In genomic region chr12:33201068-33201467, GRCm38 (mm10) we compare ENCODE assay signal across 18 mouse cellular contexts. TPM values are rescaled to one million over a fixed set of nuclear protein-coding genes. Genes with fewer than 3 reads are reported as not detected.
A peak's percentile ranks its signal among the peaks of the same experiment; 100 is the strongest.
DNase-seq lines count a peak whose midpoint lies in the region; ATAC-seq and TF ChIP-seq lines count a peak whose summit lies in the region.
"Had no signal": no experiment of that assay in that cellular context is flagged by ENCODE, and none has a peak within 500 bp of the region (broad histone marks: within the 10 kb centered on the region; RNA-seq: fewer than 3 reads in every experiment).

No protein-coding gene starts in this region.

- H3K36me3 ChIP-seq in heart, embryonic 12.5 days, result no peaks in the 10 kb centered on the region
- no peaks in the 10 kb centered on the region for H3K36me3 ChIP-seq in midbrain, embryonic 15.5 days (replicated peaks)
- no peaks in the 10 kb centered on the region for H3K36me3 ChIP-seq in midbrain, embryonic 16.5 days (ENCODE audit: control insufficient read depth, insufficient read depth, low read length)
- no peaks in the 10 kb centered on the region for H3K36me3 ChIP-seq in hindbrain, postnatal 0 days (ENCODE audit: insufficient read depth, low read length)
- H3K36me3 ChIP-seq: heart, embryonic 15.5 days had no signal

- H3K4me2 ChIP-seq in heart, embryonic 12.5 days, result no peak overlapping the region
- H3K4me2 ChIP-seq in midbrain, embryonic 15.5 days, result no peak overlapping the region
- H3K4me2 ChIP-seq in midbrain, embryonic 16.5 days (ENCODE audit: low read length), result no peak overlapping the region
- no peak overlapping the region for H3K4me2 ChIP-seq in hindbrain, postnatal 0 days (ENCODE audit: low read depth, low read length)
- H3K4me2 ChIP-seq: embryonic facial prominence, embryonic 13.5 days; heart, embryonic 15.5 days had no signal

- H3K4me1 ChIP-seq in heart, embryonic 12.5 days (replicated peaks), result peaks cover 25% of the 10 kb centered on the region
- H3K4me1 ChIP-seq in midbrain, embryonic 15.5 days, result peaks cover 6% of the 10 kb centered on the region; the same call in 1 of the 2 replicates
- H3K4me1 ChIP-seq in midbrain, embryonic 16.5 days (ENCODE audit: control insufficient read depth, insufficient read depth, low read length), result 0 out of 2 replicates have a peak, but pooled peaks cover 6% of the 10 kb centered on the region
- H3K4me1 ChIP-seq in hindbrain, postnatal 0 days (ENCODE audit: insufficient read depth, low read length), result peaks cover 3% of the 10 kb centered on the region; the same call in 1 of the 2 replicates

- 81% methylated on average over 6 of the region's 6 CpGs for WGBS in heart, embryonic 12.5 days
- 73% methylated on average over 6 of the region's 6 CpGs for WGBS in midbrain, embryonic 15.5 days
- 67% methylated on average over 6 of the region's 6 CpGs for WGBS in midbrain, embryonic 16.5 days
- WGBS in hindbrain, postnatal 0 days, result 79% methylated on average over 6 of the region's 6 CpGs

- no peak for DNase-seq in heart, postnatal 36 days
- DNase-seq in hindbrain, postnatal 0 days (ENCODE audit: low spot score), result no peak
- DNase-seq in heart, postnatal 25 days (ENCODE audit: low spot score), result no peak
- DNase-seq: adrenal gland, postnatal 10 days; gastrocnemius, postnatal 10 days; heart, adult 18-20 months; kidney, adult 9 months; kidney, postnatal 25 days; left cerebral cortex, postnatal 4 days; thymus, adult 2 months had no signal

- intact Hi-C loops in heart, postnatal 36 days (cut with DNase I), result no loop called here
- intact Hi-C loops in heart, postnatal 25 days (cut with DNase I), result no loop called here

- peaks cover 6% of the 10 kb centered on the region for H3K9me3 ChIP-seq in heart, embryonic 12.5 days (replicated peaks)
- H3K9me3 ChIP-seq in midbrain, embryonic 15.5 days, result no peaks in the 10 kb centered on the region
- no peaks in the 10 kb centered on the region for H3K9me3 ChIP-seq in midbrain, embryonic 16.5 days (replicated peaks; ENCODE audit: control insufficient read depth, low read length, poor library complexity, severe bottlenecking)
- H3K9me3 ChIP-seq in hindbrain, postnatal 0 days (ENCODE audit: low read length), result no peaks in the 10 kb centered on the region
- H3K9me3 ChIP-seq: embryonic facial prominence, embryonic 13.5 days; heart, embryonic 15.5 days had no signal

- peak; percentile 65; the same call in 1 of the 2 replicates for ATAC-seq in heart, embryonic 12.5 days (ENCODE audit: insufficient number of reproducible peaks, low FRiP score)
- peak; percentile 25; the same call in 1 of the 2 replicates for ATAC-seq in midbrain, embryonic 15.5 days (replicated peaks)
- no peak for ATAC-seq in midbrain, embryonic 16.5 days
- peak; percentile 28; the same call in 1 of the 2 replicates for ATAC-seq in hindbrain, postnatal 0 days
- ATAC-seq in erythroid progenitor cell, adult 5-6 weeks (replicated peaks; ENCODE audit: low FRiP score, poor library complexity, severe bottlenecking), result no peak
- ATAC-seq: activated CD4-positive, CD25-positive, alpha-beta regulatory T cell, adult 4 months had no signal

- H3K4me3 ChIP-seq in heart, embryonic 12.5 days, result no peak overlapping the region
- H3K4me3 ChIP-seq in midbrain, embryonic 15.5 days, result no peak overlapping the region
- no peak overlapping the region for H3K4me3 ChIP-seq in midbrain, embryonic 16.5 days (ENCODE audit: low read depth, low read length)
- no peak overlapping the region for H3K4me3 ChIP-seq in hindbrain, postnatal 0 days (ENCODE audit: low read length)
- H3K4me3 ChIP-seq: embryonic facial prominence, embryonic 13.5 days; heart, embryonic 15.5 days had no signal

- H3K9ac ChIP-seq in heart, embryonic 12.5 days, result no peak overlapping the region
- no peak overlapping the region for H3K9ac ChIP-seq in midbrain, embryonic 15.5 days
- H3K9ac ChIP-seq in midbrain, embryonic 16.5 days (ENCODE audit: low read depth, low read length), result no peak overlapping the region
- no peak overlapping the region for H3K9ac ChIP-seq in hindbrain, postnatal 0 days (replicated peaks; ENCODE audit: low read length)
- H3K9ac ChIP-seq: embryonic facial prominence, embryonic 13.5 days; heart, embryonic 15.5 days had no signal

- no peak overlapping the region for H3K27ac ChIP-seq in heart, embryonic 12.5 days (ENCODE audit: poor library complexity, severe bottlenecking)
- H3K27ac ChIP-seq in midbrain, embryonic 15.5 days, result no peak overlapping the region
- H3K27ac ChIP-seq in midbrain, embryonic 16.5 days (ENCODE audit: low read length), result no peak overlapping the region
- no peak overlapping the region for H3K27ac ChIP-seq in hindbrain, postnatal 0 days
- H3K27ac ChIP-seq: embryonic facial prominence, embryonic 13.5 days; heart, embryonic 15.5 days had no signal

- no peaks in the 10 kb centered on the region for H3K27me3 ChIP-seq in heart, embryonic 12.5 days (replicated peaks)
- H3K27me3 ChIP-seq in midbrain, embryonic 15.5 days (replicated peaks), result no peaks in the 10 kb centered on the region
- no peaks in the 10 kb centered on the region for H3K27me3 ChIP-seq in midbrain, embryonic 16.5 days (ENCODE audit: control insufficient read depth, insufficient read depth, low read depth, low read length)
- no peaks in the 10 kb centered on the region for H3K27me3 ChIP-seq in hindbrain, postnatal 0 days (ENCODE audit: insufficient read depth, low read length)
- H3K27me3 ChIP-seq: CH12.LX; embryonic facial prominence, embryonic 13.5 days; heart, embryonic 15.5 days had no signal

- no peak for TF ChIP-seq CTCF in hindbrain, postnatal 0 days (IDR thresholded peaks at IDR 0.05; ENCODE audit: low read depth)

RNA-seq across cellular contexts. Expression of gene Atxn7l1, which starts 53.6 kb away (rescaled TPM):
- polyA plus RNA-seq in heart, embryonic 12.5 days (2016; fragmentation: Nextera tagmentation; extraction: Ambion mirVana), result 11.1 and 11.4 TPM in 2 replicates
- 10 to 100 TPM; 18.3 to 20.5 TPM for total RNA-seq in heart, postnatal 36 days (2021)
- polyA plus RNA-seq in midbrain, embryonic 15.5 days (2015; fragmentation: Nextera tagmentation; extraction: Ambion mirVana), result 20.2 and 24.4 TPM in 2 replicates
- 21.3 and 25.0 TPM in 2 replicates for polyA plus RNA-seq in midbrain, embryonic 16.5 days (2015; fragmentation: Nextera tagmentation; extraction: Ambion mirVana)
- total RNA-seq in hindbrain, postnatal 0 days (2014; rRNA removed), result 19.2 and 24.9 TPM in 2 replicates
- 15.8 TPM in 2 replicates for polyA plus RNA-seq in hindbrain, postnatal 0 days (2015; fragmentation: Nextera tagmentation; extraction: Ambion mirVana)
- total RNA-seq in heart, postnatal 25 days (2021), result 10 to 100 TPM; 17.2 to 19.2 TPM
- 127 and 158 TPM in 2 replicates for total RNA-seq in erythroid progenitor cell, adult 5-6 weeks (2015; ENCODE audit: low replicate concordance)
- total RNA-seq in erythroid progenitor cell, adult 5-6 weeks (2017; ENCODE audit: low replicate concordance), result 70.7 and 76.5 TPM in 2 replicates

Comparison
In these comparisons a context has a peak if more than half of its experiments do, and no peak if none do; other contexts are left out.
1. ATAC-seq: peak in heart, embryonic 12.5 days (single experiment), midbrain, embryonic 15.5 days (single experiment) and hindbrain, postnatal 0 days (single experiment); none in midbrain, embryonic 16.5 days (single experiment) and erythroid progenitor cell, adult 5-6 weeks (single experiment).